Mouse (Mus musculus): ENCODE measurements around the gene Vti1a.

Gene Vti1a

DNA sequence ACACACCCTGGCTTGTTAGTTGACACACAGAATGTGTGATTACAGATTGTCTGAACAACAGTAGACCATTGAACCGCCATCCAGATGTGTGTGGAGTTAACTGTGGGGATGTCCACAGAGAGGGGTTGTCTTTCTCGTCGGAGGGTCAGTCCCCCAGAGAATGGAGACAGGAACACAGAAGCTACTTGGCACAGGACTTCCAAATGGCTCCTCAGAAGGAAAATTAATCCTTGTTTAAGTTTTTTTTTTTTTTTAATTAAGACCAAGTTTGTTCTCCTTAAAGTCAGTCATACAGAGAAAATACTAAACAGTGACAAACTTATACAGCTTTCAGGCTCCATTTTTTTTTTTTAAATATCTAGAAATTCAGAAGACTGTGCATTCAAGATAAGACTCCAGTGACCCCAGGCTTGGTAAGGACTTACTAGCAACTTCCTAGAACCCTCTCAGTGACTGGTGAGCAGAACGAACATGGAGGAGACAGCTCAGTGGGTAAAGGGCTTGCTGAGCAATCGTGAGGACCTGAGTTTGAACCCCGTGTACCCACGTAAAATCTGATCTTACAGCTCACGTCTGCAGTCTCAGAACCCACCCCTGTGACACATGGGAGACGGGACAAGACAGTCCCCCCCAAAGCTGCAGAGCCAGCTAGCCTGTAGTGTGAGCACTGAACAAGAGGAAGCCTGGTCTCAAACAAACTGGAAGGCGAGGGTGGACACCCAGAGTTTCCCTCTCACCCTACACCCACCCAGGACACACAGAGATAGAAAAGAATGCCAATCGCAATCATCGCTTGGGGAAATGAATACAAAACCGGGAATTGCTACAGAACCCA lies 248.2 kb downstream of the Vti1a start:
- no peak for DNase-seq

DNA sequence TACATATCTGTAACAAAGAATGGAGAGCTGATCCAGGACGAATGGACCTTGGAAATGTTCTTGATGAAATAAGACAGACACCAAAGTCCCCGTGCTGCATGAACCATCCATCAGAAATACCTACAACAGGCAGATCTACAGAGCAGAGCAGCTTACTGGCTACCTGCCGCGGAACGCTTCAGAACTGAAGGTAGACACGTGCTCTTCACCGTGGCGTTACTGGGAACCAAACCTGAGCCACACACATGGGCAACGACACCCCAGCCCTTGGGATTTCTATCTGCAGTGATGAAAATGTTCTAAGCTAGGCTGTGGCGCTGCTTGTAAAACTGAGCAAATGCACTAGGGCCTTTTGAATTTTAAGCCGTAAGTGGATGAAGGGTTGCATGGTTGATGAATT lies 249.0 kb downstream of the Vti1a start:
- DNase-seq: no peak

DNA sequence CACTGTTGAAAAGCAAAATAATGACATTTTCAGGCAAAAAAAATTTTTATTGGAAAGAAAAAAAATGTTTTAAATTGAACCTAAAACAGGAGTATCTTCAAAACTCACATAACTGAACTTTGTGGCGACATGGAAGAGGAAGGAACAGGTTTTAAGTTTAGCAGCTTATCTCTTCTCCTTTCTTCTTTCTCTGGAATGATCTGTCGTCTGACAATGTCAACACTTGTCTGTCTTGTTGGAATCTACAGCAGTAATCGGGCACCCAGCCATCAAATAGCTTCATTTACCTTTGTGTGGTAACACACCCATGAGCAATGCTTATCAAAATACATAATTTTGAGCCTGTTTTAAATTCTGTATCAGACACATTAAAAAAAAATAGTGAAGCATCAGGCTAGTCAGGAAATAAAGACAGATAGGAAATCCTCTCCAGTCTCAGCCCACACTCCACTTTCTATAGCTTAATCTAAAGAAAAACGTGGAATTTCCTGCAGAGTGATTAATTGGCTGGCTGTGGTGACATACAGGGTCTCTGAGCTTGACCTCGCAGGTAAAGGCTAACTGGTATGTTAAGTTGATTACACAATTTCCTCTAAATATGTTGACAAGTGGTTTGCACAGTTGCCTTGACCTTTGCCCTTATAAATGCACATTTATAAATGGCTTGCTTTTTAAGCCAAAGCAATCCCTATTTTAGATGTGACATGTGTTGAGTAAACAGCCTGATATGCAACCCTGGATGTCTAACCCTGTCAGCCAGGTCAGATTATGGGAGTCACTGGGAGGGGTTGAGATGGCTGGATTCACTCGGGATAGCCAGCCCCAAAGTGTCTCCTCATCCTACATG lies 249.7 kb downstream of the Vti1a start:
- no peak for DNase-seq

DNA sequence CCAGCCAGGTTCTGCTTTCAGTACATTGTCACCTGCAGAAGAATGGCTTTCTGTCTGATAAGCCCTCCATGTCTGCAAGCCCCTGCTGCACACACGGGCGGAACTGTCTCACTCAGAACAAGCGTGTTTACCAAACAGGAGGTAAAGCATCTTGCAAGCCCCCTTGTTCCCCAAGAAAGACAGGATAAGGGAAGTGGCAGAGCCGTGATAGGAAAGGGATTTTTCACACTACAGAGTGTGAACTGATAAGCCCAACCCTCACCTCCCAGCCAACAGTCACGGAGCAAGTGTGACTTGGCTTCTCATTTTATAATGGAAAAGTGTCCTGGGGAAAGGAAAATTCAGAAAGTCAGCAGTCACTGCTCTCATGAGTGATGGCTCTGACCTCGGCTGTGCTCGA lies 253.0 kb downstream of the Vti1a start:
- no peak for DNase-seq

DNA sequence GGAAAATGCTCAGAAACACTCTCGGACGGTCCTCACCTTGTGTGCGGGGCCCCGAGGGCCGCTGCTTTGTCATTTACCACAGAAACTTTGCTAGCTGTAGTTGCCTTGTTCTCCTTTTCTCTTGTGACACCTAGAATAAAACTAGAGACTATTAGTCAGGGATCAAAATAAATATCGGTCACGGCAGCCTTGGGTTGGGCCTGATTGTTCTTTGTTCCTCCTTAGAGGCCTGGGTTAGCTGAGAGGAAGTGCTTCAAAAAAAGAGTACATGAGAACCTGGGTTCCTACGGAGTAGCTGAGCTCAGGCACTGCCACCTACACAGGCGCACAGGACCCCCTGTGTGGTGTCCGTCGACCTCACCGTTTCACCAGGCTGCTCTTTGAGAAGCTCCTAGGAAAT lies 253.8 kb downstream of the Vti1a start:
- no peak for DNase-seq

DNA sequence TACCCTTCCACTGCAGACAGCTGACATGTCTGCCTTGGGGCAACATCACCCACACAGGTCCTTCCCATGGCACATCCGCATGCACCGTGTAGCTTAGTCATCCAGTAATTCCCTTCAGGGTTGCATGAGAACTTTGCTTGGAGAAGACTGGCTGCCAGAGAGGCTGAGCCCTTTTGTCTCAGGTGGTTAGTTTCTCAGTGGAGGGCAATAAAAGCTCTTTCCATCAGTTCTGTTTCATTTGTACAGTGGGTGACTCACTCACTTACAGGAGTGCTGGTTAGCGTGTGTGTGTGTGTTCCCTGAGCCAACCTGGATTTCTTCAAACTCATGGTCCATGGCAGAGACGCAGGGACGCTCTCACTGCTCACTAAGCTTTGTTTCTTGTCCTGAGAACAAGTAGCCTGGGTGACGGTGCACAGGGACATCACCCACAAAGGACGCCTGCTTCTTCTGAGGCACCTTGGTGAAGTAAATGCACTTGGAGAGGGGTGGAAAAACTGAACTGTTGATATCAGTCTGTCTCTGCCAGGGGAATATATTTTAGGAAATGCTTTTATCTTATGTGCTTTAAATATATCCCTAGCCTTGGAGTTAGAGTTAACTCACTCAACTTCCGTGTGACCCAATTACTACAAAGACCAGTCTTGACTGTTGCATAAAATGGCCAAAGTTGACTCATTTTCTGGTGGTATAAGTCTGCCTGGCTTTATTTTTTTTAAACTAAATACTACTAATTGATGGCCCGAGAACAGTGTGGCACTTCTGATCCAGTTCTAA lies 254.6 kb downstream of the Vti1a start:
- DNase-seq: no peak

DNA sequence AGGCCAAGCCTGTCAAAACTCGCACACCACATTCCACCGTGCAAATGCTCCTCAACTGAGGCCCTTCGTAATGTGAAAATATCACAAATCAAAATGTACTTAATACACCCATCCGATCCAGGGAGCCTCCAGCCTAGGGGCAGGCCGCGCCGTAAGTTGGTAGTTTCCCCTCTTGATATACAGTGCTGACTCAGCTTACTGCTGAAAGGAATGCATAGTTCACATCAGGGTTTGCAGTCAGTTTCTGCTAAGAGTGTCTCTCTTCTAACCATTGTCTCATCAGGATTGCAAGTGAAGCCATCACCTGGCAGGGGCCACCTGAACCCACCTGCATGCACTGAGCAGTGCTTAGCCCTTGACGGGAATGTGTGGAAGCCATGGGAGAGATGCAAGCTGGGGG lies 255.4 kb downstream of the Vti1a start:
- DNase-seq: no peak

DNA sequence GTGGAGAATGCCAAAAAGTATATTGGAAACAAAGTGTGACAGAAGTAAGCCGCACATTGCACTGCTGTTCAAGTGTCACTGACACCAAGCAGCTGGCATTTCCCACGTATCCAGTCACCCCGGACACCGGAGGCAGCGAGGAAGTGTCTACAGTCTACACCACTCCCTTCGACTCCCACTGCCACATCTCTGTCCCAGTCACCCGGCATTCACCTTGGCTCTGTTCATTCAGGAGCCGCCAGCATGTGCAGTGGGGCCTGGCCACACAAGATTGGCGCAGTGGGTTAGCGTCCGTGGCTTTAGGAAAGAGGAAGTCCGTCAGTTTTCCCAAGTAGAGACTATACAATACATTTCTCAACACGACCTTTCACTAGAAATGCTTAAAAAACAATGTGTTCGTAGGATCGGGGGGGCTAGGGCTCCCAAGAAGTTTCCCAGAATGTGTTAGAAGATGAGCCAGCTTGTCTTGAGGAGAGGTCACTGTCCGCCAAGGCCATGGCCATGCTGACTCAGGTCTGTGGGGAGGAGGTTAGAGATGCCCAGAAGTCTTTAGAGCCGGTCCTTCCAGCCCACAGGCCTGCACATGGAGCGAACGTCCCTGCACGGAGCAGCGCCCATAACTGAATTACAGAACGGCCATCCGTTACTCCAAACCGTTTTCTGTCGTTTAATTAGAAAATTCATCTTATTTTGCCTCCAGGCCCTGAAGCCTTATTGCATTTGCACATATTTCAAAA lies 261.4 kb downstream of the Vti1a start:
- DNase-seq: no peak

DNA sequence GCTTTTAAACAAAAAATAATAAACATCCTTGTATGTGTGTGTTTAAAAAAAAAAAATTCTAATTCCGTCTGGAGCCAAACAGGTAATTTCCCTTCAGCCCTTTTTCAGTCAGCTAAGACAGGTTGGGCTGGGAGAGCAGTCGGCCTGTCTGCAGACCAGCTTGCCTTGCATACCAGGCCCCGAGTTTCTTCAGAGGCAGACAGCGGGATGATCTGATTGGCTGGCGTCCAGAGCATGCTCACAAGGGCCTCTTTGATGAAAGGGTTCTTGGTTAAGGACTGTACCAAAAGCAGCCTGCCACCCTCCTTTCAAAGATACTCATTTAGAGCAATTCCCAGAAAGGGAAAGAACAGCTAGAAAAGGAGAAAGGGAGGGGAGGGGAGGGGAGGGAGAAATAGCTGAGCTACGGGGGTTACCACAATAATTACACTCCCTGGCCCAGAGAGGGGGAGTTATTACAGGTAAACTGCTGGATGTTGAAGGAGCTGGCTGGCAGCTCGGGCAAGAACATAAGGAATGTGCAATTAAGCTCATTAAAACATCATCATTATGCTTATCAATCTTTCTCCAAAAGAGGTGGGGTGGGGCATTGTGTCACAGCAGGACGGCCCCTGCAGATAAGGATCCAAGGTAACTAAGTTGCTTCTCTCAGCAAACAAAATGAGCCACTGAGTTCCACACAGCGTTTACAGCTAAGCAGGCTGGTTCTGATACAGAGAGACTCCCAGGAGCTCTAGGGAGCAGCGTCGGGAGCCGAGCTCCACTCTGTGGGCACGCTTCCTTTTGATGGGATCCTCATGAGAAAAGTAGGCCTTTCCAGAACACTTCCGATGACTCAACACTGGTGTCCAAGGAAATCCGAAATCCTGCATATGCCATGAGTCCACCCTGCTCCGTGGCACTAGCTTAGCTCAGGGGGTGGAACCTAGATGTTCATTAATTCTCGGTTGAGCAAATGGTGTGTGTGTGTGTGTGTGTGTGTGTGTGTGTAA lies 262.3 kb downstream of the Vti1a start:
- peak; percentile 59 for DNase-seq

DNA sequence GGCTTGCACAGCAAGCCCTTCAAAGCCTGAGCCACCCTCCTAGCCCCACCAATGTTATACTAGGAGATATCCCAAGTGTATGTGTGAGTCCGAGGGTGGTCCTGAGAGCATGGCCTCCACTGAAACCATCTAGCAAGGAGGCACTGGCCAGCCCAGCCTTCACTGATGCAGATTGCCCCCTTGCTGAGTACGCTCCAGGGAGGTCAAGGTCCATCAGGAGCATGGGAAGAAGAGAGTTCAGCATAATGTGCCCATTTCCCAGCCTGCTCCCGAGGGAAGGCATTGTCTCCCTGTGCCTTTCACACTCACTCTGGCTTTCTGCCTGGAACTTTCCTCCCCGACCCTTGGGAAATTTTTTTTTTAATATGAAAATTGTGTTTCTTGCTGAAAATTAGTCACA lies 263.2 kb downstream of the Vti1a start:
- DNase-seq: no peak

DNA sequence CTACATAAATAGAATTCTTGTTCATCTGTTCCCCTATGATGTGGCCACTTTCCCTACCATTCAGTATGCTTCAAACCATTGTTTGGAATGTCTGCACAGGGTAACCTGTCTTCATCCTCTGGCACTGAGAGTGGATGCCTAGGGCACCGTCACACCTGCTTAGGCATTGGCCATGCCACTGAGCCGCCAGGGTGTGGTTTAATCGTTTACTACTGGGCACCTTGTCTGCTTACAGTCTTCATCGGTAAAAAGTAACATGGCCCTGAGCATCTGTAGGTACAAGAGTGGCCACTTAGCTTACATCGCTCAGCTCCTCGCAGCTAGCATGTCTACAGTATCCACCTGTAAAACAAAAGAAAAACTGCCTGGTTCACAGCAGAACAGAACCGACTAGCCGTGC lies 264.1 kb downstream of the Vti1a start:
- no peak for DNase-seq

DNA sequence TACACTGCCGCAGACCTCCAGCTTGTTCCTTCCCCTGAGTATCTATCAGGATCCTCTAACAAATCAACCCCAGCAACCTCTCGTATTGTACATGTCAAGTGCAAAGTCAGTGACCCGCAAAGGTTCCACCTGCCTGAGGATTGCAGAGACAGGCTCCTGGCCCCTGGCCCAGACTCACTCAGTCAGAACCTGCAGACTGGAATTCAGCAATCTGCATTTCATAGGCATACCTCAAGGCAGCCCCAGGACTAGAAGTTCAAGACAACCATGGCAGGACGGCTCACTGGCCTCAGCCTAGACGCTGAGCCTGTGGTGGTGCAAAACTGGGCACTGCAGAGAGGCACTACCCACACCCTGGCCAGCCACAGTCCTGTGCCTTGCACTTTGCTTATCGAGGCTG lies 264.6 kb downstream of the Vti1a start:
- DNase-seq: no peak

DNA sequence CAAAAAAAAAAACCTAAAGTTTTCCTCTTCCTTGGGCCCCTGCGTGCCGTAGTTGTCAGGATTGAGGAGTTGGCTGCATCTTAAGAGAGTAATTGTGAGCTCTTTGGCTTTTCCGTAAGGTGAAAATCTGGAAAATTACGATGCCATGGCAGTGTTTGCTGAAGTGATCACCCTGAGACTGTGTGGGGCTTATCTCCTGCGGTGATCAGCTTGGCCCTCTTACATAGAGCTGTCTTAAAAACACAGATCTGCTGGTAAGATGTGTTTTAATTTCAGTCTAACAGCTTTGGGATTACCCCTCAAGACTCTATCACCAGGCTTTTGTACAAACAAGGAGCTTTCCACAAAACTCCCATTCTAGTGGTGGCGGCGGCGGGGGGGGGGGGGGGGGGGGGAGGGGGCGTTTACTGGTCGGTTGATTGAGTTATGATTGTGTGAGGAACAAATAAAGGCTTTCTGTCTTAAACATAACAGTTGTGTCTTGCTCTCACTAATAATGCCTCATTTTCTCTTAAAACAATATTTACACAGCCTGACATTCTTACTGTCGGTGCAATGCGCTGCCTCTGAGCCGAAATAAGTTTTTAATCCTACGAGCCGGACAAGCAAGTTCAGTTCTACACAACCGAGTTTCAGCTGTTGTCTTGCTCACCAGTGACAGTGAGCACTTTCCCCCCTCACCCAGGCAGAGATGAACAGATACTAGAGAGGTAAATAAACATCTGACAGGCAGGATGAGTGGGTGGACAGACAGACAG lies 267.0 kb downstream of the Vti1a start:
- DNase-seq: no peak

DNA sequence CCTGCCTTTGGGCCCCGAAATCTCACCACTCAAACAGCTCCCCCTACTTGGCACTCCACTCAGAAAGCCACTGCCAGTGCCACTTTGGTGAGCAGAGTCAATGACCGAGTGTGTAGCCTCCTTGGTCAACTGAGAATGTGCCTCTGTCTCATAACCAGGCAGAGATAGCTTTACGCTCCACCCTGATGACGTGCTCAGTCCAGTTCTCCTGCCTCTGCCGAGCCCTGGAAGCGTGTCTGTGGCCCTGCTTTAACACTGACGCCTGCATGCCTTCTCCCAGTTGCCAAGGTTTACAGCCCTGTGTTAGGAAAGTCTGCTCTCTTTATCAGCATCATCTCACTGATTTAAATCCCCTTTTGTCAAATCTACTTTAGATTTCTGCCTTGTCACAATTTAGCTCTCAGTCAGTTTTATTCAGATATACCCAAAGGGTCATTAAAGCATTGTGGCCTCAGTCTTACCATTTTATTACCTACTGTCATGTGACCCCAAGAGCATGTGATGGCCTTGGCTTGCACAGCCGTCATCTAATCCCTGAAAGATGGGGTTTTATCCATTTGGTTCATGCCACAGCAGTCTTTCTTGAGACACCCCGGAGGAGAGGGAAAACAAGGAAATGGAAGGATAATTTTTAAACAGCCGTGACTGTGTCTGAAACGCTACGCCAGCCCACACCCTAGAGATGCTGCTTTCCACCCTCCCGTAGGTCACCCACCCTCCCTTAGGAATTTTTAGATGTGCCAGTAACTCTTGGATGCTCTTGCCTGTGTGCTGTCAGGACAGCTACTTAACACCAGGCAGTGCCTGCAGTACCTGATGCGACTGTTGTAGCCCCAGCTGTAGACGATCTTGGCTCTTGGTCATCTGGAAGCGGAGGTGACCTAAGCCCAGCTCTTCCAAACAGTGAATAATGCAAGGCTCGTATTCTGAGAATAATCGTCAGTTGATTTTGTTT lies 269.5 kb downstream of the Vti1a start:
- no peak for DNase-seq

DNA sequence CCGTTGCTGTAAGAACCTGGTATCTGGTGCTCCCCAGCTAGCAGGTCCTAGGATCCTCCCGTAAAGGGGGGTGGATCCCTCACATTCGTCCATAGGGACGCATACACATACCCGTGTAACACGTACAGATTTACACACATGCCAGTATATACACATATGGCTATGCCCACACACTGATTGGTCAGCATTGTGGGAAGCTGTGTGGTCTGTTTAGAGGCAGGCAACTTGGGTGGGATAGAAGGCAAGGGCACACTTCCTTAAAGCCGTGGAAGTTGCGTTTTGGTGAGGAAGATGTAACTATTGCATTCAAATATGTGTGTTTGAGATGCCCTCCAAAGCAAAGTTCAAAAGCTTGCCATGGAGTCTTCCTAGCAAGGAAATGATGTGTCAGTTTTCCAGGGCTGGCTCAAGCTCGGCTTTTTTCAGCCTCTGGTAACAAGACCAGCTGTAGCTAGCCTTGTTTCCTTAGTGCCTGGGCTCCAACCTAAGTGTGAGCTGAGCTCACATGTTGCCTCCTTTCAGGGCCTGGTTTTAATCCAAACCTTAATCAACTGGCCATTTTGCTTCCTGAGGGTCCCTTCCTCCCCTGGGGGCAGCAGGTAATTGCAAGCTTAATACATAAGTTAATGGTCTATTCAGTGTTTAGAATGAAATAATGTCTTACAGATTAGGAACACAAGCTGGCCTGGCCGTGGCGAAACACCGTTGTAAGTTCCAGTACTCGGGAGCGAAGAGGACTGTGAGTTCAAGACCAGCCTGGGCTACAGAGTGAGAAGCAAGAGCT lies 271.7 kb downstream of the Vti1a start:
- DNase-seq: no peak

DNA sequence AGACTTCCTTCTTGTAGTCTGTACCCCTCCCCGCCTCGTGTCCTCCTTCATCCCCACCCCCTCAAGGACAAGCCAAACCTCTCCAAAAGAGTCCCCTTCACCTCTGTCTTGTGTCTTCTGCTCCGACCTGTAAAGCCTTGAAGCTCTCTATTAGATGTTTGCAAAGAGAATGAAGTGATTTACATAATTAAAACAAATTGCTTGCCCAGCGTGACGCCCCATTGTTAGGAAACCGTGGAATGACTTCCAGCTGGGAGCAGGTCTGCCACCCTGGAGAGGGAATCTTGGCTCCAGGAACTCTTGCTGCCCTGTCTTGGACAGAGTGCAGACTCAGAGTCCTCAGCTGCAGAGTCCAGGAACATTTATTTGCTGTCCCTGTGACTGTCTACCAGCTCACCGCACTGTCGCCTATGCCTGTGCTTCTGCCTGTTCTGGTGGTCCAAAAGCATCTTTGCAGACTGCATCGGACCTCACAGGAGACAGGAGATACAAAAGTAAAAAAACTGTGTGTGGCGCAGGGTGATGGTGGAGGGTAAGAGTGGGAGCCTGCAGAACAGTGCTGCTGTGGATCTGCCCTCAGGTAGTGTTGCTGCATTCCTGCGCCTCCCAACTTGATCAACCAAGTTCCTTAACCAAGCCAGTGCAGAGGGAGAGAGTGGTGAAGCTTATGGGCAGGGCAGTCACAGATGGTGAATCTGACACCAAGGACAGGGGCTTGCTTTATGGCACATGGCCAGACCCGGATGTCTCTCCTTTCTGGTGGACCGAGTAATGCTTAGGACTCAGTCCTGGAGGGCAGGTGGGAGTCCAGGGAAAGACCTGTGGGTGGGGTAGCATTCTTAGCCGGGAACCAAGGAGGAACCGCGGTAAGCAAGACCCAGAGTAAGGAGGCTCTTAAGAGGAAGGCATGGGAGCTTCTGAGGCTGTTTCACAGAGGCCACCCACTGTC lies 273.1 kb downstream of the Vti1a start:
- no peak for DNase-seq

Data from right cerebral cortex, adult 18-20 months (tissue).